Mouse (Mus musculus) liver, embryonic 15.5 days (tissue): Measurements from ENCODE around the gene Hspa1b. TPM values are rescaled to one million over a fixed set of nuclear protein-coding genes. Genes with fewer than 3 reads are reported as not detected.
"Not testable (repeated sequence)": the region's sequence is repeated elsewhere in the genome, so short reads cannot be mapped to it uniquely, and the experiment has no call there.

Experiments used
- ATAC-seq: fragments of 200-750 bp; cut with Nextera tagmentation; 2 replicates; pipeline ENCODE4 v1.8.0; 2017; ENCODE audit warnings: moderate number of reproducible peaks, mild to moderate bottlenecking, moderate library complexity; ENCODE audit not compliant: insufficient read depth
- H3K27ac ChIP-seq: fragments of 300-500 bp; sonication (generic); replicated peaks from 2 replicates; pipeline ENCODE4 v1.5.1; 2015; ENCODE audit warnings: mild to moderate bottlenecking, inconsistent platforms
- H3K27me3 ChIP-seq: fragments of 300-500 bp; sonication (generic); 2 replicates; pipeline ENCODE4 v1.6.1; 2015; ENCODE audit warnings: mild to moderate bottlenecking, inconsistent platforms
- H3K36me3 ChIP-seq: fragments of 300-500 bp; sonication (generic); replicated peaks from 2 replicates; pipeline ENCODE4 v1.6.1; 2015; ENCODE audit warnings: moderate library complexity, mild to moderate bottlenecking, inconsistent platforms
- H3K4me1 ChIP-seq: fragments of 300-500 bp; sonication (generic); replicated peaks from 2 replicates; pipeline ENCODE4 v1.6.1; 2015; ENCODE audit warnings: inconsistent platforms
- H3K4me2 ChIP-seq: fragments of 300-500 bp; sonication (generic); 2 replicates; pipeline ENCODE4 v1.6.1; 2015; ENCODE audit warnings: moderate library complexity, mild to moderate bottlenecking, inconsistent platforms
- H3K4me3 ChIP-seq: fragments of 300-500 bp; sonication (generic); replicated peaks from 2 replicates; pipeline ENCODE4 v1.5.1; 2015; ENCODE audit warnings: mild to moderate bottlenecking, inconsistent platforms
- H3K9ac ChIP-seq: fragments of 300-500 bp; sonication (generic); 2 replicates; pipeline ENCODE4 v1.6.1; 2015; ENCODE audit warnings: moderate library complexity, mild to moderate bottlenecking, inconsistent platforms
- H3K9me3 ChIP-seq: fragments of 300-500 bp; sonication (generic); replicated peaks from 2 replicates; pipeline ENCODE4 v1.6.1; 2016; ENCODE audit warnings: inconsistent platforms
- WGBS: fragments of 180-500 bp; shearing (Covaris S2); methylation state at CpG from one replicate; pipeline ENCODE4 v1.1.7; 2015; ENCODE audit warnings: mixed read lengths; ENCODE audit not compliant: insufficient replicate concordance; 5-methylcytosine and 5-hydroxymethylcytosine counted together
- polyA plus RNA-seq: library from polyadenylated mRNA; unstranded; fragments of >200 nt; fragmentation: Nextera tagmentation; extraction: Ambion mirVana; gene quantifications from 2 replicates; pipeline ENCODE4 v1.2.1, GENCODE M21; 2015

The Hspa1b gene
- polyA plus RNA-seq, 1 experiment from 2014 or later: 0.14 TPM

- peaks cover 78% of the 10 kb centered on the region for H3K4me1 ChIP-seq
Measured at GRCm38 (mm10) chr17:34999871-35000716, 41.1 kb upstream of the Hspa1b start.

DNA sequence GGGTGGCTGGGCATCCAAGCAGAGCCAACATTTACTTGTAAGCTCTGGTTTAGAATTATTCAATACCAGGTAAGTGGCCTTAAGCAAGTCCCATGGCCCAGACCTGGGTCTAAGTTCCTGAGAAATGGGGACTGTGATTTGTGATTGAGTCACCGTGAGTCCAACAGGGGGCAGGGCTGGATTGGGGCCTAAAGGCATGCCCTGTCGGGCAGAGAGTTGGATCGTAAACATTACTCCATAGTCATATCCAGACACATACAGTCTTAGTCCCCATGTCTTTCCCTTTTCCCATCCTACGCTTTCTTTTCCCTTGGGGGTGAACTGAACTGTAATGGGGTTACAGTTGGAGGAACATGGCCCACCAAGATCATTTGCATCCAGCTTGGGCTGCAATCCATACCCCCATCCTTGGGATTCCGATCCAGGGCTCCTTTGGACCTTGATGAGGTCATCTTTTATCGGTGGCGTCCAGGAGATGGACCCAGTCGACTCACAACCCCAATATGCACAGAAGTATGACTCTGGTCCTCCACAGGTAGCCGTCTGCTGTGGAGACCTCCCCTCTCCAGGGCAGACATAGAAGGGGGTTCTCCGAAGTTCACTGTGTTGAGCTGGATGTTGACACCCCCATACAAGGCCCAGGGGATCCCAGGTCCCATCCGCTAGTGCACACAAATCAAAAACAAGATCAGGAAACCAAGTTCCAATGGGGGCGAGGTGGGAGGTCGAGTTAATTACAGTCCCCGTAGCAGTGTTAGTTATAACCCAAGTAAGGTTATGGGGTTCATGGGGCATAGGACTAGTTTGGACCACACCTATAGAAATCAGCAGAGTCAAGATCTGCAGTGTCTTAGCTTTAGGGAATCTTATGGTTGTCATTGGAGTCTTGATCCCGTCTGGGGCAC is 39.7 kb upstream of the Hspa1b start:
- peaks cover 66% of the 10 kb centered on the region for H3K4me1 ChIP-seq
- 63% methylated on average over 15 of the region's 15 CpGs for WGBS
- ATAC-seq: no peak
- H3K9me3 ChIP-seq: no peaks in the 10 kb centered on the region
- H3K27me3 ChIP-seq: no peaks in the 10 kb centered on the region
- peaks cover 31% of the 10 kb centered on the region for H3K36me3 ChIP-seq
- peak overlapping the region; percentile 91 for H3K27ac ChIP-seq
- H3K4me3 ChIP-seq: peak overlapping the region; percentile 77
- peak overlapping the region; percentile 76 for H3K9ac ChIP-seq
- peak overlapping the region; percentile 95 for H3K4me2 ChIP-seq

More at GRCm38 (mm10) chr17:34999871-35000716, 41.1 kb upstream of the Hspa1b start:
- H3K27me3 ChIP-seq, H3K9me3 ChIP-seq: not testable (repeated sequence)
- Histone ChIP-seq H3K4me2 (peak overlapping the region; percentile 95), H3K36me3 (peaks cover 43% of the 10 kb centered on the region), H3K4me3 (peak overlapping the region; percentile 77), H3K9ac (peak overlapping the region; percentile 94), H3K27ac (peak overlapping the region; percentile 97)
- 5% methylated on average over 30 of the region's 32 CpGs for WGBS
- ATAC-seq: peak; percentile 38

DNA sequence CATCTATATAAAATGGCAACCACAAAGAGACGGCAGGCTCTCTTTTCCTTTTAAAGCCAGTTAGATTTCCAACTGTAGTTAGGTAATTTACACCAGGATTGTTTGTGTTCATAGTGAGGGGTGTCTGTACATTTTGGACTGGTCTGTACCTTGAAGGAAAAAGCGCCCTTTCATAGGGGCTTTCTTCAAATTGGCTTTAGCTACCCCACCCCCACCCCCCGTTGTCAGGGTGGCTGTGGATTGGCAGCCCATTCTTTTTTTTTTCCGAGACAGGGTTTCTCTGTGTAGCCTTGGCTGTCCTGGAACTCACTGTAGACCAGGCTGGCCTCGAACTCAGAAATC is 38.1 kb upstream of the Hspa1b start:
- Histone ChIP-seq H3K4me3 (peak overlapping the region; percentile 77), H3K9me3 (no peaks in the 10 kb centered on the region), H3K27me3 (no peaks in the 10 kb centered on the region), H3K4me2 (peak overlapping the region; percentile 95), H3K4me1 (peaks cover 50% of the 10 kb centered on the region), H3K36me3 (peaks cover 34% of the 10 kb centered on the region), H3K9ac (peak overlapping the region; percentile 28; the same call in 1 of the 2 replicates), H3K27ac (peak overlapping the region; percentile 71)
- WGBS: 72% methylated on average over 5 of the region's 5 CpGs
- no peak for ATAC-seq

DNA sequence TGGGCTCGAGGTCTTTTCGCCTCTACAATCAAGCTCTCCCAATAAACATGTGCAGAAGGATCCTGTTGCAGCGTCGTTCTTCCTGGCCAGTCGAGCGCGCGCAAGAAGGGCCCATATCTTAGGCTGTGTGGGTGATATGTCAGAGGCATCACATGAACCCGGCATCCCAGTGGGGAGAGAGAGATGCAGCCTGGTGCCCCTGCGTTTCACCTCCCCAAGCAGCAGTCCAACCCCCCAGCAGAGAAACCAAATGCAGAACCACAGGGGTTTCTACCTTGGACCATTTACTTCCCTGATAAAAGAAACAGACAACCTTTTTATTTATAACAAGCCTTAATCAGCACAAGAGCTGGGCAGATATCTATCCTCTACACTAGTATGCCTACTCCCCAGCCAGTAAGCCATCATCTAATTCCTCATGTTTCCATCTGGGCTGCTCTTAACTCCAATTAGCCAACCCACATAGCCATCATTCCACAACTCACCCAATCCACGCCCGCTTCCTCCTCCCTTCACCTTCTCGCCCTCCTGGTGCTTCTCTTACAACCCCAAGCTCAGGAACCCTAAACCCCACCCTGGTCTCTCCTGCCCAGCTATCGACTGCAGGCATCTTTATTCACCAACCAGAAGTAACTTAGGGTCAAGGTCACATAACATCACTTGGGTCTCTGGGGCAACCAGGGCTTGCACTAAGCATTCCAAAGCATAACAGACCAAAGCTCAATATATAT is 37.5 kb upstream of the Hspa1b start:
- Histone ChIP-seq H3K27me3 (no peaks in the 10 kb centered on the region), H3K9me3 (no peaks in the 10 kb centered on the region), H3K9ac (peak overlapping the region; percentile 28), H3K4me1 (peaks cover 44% of the 10 kb centered on the region), H3K4me3 (peak overlapping the region; percentile 77), H3K27ac (peak overlapping the region; percentile 71), H3K4me2 (peak overlapping the region; percentile 95), H3K36me3 (peaks cover 37% of the 10 kb centered on the region)
- 57% methylated on average over 13 of the region's 14 CpGs for WGBS
- no peak for ATAC-seq

- H3K4me2 ChIP-seq: peak overlapping the region; percentile 36; the same call in 1 of the 2 replicates
- peaks cover 43% of the 10 kb centered on the region for H3K36me3 ChIP-seq
- 82% methylated on average over 4 of the region's 4 CpGs for WGBS
- not testable (repeated sequence) for H3K9me3 ChIP-seq, ATAC-seq, H3K9ac ChIP-seq, H3K27me3 ChIP-seq
- peak overlapping the region; percentile 12; the same call in 1 of the 2 replicates for H3K4me3 ChIP-seq
- H3K4me1 ChIP-seq: peaks cover 42% of the 10 kb centered on the region
- peak overlapping the region; percentile 61; the same call in 1 of the 2 replicates for H3K27ac ChIP-seq
Measured at GRCm38 (mm10) chr17:34995927-34996326, 36.9 kb upstream of the Hspa1b start.

GRCm38 (mm10) chr17:34995192-34995591 is 36.2 kb upstream of the Hspa1b start:
- H3K4me3 ChIP-seq, H3K9me3 ChIP-seq, H3K27ac ChIP-seq, ATAC-seq, H3K4me2 ChIP-seq, H3K27me3 ChIP-seq, H3K9ac ChIP-seq: not testable (repeated sequence)
- Histone ChIP-seq H3K36me3 (peaks cover 51% of the 10 kb centered on the region), H3K4me1 (peaks cover 42% of the 10 kb centered on the region)
- WGBS: 81% methylated on average over 4 of the region's 4 CpGs

DNA sequence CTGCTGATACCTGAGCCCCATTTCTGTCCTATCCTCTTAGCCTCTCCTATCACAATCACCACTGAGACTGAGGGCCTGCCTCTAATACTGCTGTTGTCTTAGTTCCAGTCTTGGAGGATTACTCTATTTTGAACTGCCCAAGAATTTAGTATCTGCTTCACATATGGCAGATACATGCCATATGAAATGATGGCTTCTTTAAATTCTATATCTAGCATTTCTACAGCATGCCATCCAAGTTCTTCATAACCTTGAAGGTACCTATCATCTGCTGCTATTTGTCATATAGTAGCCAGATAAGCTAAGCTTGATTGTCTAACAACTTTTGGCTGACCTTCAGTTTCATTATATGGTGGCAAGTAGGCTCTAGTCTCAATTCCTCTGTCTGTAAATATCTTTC is 35.7 kb upstream of the Hspa1b start:
- Histone ChIP-seq H3K9ac (no peak overlapping the region), H3K4me1 (peaks cover 38% of the 10 kb centered on the region), H3K36me3 (peaks cover 53% of the 10 kb centered on the region), H3K27me3 (no peaks in the 10 kb centered on the region), H3K27ac (0 out of 2 replicates have a peak overlapping the region, but pooled peaks have one; percentile 7), H3K9me3 (no peaks in the 10 kb centered on the region), H3K4me3 (no peak overlapping the region), H3K4me2 (no peak overlapping the region)
- no peak for ATAC-seq

DNA sequence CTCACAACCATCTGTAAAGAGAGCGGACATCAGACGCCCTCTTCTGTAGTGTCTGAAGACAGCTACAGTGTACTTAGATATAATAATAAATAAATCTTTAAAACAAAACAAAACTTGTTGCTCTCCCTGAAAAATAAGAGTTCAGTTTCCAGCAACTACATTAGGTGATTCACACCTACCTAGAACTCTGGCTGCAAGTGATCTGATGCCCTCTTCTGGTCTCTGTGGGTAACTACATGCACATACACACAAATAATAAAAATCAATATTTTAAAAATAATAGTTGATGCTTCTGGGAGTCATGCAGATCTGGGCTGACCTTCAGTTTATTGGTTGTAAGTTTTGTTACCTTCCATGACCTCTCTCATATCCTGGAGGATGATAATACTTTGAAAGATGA is 25.2 kb upstream of the Hspa1b start:
- H3K9ac ChIP-seq: no peak overlapping the region
- H3K36me3 ChIP-seq: peaks cover 35% of the 10 kb centered on the region
- 60% methylated on average over 2 of the region's 2 CpGs for WGBS
- H3K4me2 ChIP-seq: no peak overlapping the region
- no peak overlapping the region for H3K27ac ChIP-seq
- H3K4me3 ChIP-seq: no peak overlapping the region
- peaks cover 46% of the 10 kb centered on the region for H3K4me1 ChIP-seq
- no peaks in the 10 kb centered on the region for H3K27me3 ChIP-seq
- no peak for ATAC-seq
- no peaks in the 10 kb centered on the region for H3K9me3 ChIP-seq

GRCm38 (mm10) chr17:34982328-34982727 is 23.3 kb upstream of the Hspa1b start:
- H3K27ac ChIP-seq: peak overlapping the region; percentile 98
- WGBS: 0% methylated on average over 15 of the region's 15 CpGs
- ATAC-seq: peak; percentile 32
- H3K9ac ChIP-seq: peak overlapping the region; percentile 88
- peaks cover 46% of the 10 kb centered on the region for H3K4me1 ChIP-seq
- peak overlapping the region; percentile 91 for H3K4me3 ChIP-seq
- H3K4me2 ChIP-seq: peak overlapping the region; percentile 80
- H3K36me3 ChIP-seq: peaks cover 24% of the 10 kb centered on the region
- no peaks in the 10 kb centered on the region for H3K27me3 ChIP-seq
- H3K9me3 ChIP-seq: no peaks in the 10 kb centered on the region

GRCm38 (mm10) chr17:34981690-34982180 is 22.7 kb upstream of the Hspa1b start, which contains the start of gene Lsm2:
Gene Lsm2 (plus strand): TSS chr17:34981862.
- H3K9me3 ChIP-seq: no peaks in the 10 kb centered on the region
- no peaks in the 10 kb centered on the region for H3K27me3 ChIP-seq
- peak within 1 kb of the TSS; percentile 88 for H3K9ac ChIP-seq
- H3K36me3 ChIP-seq: peaks cover 23% of the 10 kb centered on the region
- H3K4me3 ChIP-seq: peak within 1 kb of the TSS; percentile 91
- peak within 1 kb of the TSS; percentile 98 for H3K27ac ChIP-seq
- H3K4me2 ChIP-seq: peak within 1 kb of the TSS; percentile 80
- WGBS: under 1% methylated on average over 58 of the region's 58 CpGs
- peaks cover 46% of the 10 kb centered on the region for H3K4me1 ChIP-seq
- ATAC-seq: peak; percentile 91
